Mouse (Mus musculus) MN1 (cell line): ENCODE measurements at regions not wholly inside any gene's neighbourhood (a gene's known extent, or its start where the extent isn't known, plus 50 kb on each side); places are given as distances from the start of the nearest gene placed in this dataset.

ENCODE experiments used
- DNase-seq: peaks from one replicate; pipeline ENCODE4 v3.0.0-alpha.2; 2016; ENCODE audit warnings: low spot score

GRCm38 (mm10) chr4:105970056-105970455 is 180.4 kb downstream of the Gm12728 start:
- DNase-seq = no peak

DNA sequence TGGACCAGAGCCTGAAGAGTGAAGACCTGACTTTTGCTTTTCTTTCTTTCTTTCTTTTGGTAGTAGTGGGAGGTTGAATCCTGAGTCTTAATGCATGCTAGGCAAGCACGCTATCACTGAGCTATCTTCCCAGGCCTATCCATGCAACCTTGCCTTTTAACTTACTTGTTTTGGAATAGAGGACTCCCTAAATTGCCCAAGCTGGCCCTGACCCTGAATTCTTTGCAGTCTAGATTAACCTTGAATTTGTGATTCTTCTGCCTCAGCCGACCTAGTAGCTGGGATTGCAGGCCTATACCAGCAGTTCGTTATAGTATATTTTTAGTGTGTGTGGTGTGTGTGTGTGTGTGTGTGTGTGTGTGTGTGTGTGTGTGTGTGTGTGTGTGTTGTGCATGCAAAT is 183.1 kb downstream of the Gm12728 start:
- DNase-seq = no peak

DNA sequence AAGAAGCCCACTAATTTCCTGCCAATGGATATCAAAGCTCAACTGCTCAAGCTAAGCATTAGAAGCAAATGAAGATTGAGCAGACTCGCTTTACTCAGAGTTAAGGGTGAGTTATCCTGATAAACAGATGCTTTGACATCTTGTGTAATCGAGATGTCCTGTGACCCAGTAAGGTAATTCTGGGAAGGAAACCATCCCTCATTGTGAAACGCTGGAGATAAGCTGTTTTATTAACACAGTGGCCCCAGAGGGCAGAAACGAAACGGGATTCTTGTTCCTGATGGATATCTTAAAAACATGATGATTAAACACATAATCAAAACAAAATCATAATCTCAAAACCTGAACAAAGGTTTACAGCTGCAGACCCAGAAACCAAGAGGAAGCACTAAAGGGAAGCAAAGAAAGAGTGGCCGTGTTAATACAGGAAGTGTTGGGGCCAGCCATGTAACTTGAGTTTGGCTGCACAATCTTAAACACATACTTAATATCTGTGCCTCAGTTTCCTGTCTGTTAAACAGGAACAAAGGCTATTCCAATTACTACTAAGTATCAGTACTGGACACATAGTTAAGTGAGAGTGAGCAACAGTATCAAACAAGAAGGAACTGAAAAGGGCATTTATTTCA is 184.2 kb downstream of the Gm12728 start:
- DNase-seq = no peak

- DNase-seq = no peak
Observed at GRCm38 (mm10) chr4:105974948-105975347, 185.3 kb downstream of the Gm12728 start.

DNA sequence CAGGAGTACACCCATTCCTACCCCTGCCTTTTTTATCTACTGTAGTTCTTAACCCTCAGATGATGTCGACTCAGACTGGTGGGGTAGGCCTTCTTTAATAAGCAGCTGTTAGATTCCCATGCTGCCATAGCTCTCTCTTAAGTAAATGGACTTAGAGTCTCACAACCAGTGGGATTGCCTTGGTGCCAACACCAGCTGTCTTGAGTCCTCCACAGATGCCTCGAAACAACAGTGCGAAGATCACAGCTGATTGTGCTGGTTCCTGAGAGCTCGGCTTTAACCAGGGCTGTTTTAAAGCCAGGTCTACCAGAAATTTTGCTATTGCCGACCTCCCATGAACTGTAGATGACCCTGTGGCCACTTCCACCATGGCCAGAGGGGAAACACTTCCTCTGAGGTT is 189.4 kb downstream of the Gm12728 start:
- no peak for DNase-seq

DNA sequence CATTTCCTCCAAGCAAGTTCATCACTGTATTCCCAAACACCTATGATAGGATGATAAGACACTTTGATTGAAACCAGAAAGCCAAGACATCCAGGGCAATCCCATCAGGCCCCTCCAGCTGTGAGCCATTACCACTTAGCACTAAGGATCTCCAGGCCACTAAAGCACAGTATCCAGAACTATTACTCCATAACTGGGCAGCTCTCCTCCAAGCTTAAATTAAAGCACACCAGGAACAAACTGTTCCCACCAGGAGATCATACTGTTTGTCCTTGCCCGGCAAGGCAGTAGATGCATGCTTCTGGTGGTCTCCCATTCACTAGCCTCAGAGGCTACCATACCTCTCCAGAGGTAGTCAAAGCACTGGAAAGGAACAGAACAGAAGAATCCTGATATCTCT is 193.3 kb downstream of the Gm12728 start:
- no peak for DNase-seq

GRCm38 (mm10) chr4:105987963-105988602 is 198.4 kb downstream of the Gm12728 start:
- no peak for DNase-seq

- no peak for DNase-seq
Observed at GRCm38 (mm10) chr4:105992581-105993127, 203.0 kb downstream of the Gm12728 start.

- no peak for DNase-seq
Observed at GRCm38 (mm10) chr4:105994390-105994798, 204.7 kb downstream of the Gm12728 start.

DNA sequence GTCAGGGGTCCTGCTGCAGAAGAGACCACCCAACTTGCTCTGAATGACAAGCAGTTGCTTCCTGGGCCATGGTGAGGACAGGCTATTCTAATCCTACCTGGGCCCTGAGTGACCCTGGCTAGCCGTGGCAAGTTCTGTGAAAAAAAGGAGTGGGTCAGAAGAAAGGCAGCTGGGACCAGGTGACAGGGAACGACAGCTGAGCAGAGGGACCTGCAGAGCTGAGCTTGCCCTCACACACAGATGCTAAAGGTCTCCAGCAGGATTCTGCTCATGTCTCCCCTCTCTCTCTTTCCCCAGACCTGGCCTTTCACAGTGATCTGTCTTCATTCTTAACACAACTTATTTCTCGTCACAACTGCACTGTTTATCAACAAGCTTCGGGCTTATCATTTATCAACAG is 206.4 kb downstream of the Gm12728 start:
- DNase-seq = no peak

DNA sequence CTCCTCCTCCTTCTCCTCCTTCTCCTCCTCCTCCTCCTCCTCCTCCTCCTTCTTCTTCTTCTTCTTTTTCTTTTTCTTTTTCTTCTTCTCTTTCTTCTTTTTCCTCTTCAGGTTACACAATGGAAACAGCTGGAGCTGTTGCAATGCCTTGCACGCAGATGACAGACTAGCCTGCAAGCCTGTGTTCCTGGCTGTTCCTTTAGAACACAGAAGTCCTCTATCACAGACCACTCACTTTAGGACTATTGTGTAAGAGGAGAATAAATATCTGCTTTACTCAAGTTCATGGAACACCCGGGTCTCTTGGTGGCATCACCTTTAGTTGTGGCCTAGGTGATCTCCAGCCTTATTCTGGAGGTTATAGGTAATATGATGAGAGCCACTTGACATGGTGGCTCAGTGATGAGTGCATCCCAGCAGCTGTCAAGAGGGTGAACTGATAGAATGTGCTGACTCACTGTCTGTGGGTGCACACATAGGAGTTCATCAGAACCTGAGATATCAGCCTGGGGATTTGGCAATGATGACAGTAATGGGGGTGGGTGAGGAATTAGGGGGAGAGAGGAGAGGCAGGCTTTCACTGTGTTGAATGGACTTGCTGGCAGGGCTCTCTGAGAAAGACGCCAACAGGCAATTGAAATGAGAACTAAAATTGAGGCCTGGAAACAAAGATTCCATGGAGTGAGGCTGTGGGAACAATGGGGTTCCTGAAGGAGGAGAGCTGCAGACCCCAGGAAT is 207.4 kb downstream of the Gm12728 start:
- DNase-seq = no peak

- no peak for DNase-seq
Observed at GRCm38 (mm10) chr4:106002516-106002915, 212.8 kb downstream of the Gm12728 start.

DNA sequence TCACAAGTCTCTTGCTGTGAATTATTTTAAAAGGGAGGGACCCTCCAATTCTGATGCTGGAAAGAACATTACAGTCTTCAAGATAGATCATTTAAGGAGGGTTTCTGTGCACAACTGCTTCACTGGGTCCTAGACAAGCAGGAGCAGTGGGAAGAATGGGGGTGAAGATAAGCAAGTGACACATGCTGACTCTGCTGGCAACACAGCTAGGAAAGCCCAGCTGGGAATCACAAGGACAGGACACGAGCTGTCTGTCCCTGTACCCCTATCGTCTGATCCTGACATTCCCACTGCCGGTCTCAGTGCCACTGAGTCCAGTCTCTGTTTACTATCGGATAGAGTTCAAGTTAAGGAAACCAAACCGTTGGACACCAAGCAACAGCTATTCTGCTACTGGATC is 216.3 kb downstream of the Gm12728 start:
- DNase-seq = no peak

- no peak for DNase-seq
Observed at GRCm38 (mm10) chr4:106007334-106008190, 217.9 kb downstream of the Gm12728 start.

DNA sequence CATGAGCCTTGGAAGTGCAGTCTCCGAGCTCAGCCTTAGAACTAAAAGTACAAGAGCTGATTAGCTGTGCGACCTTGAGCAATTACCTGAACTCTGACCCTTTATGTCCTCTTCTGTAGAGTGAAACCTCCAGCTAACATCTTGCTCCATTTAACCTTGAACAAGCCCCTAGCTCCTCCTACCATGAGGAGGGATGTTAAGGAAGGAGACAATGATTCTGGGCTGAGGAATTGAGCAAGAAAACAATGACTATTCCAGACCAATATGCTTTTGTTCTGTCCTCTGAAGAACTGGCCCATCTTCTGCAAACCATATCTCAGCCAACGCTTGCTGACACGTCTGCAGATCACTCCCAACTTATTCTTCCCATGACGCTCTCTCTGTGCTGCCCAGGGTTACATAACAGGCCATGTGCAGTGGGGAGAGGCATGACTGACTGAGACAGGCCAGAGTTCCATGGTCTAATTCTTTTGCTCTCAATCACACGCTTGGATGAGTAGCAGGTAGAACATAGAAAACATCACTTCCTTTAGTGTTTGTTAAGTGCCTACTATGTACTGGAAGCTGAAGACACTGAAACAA is 227.5 kb downstream of the Gm12728 start:
- DNase-seq = no peak

DNA sequence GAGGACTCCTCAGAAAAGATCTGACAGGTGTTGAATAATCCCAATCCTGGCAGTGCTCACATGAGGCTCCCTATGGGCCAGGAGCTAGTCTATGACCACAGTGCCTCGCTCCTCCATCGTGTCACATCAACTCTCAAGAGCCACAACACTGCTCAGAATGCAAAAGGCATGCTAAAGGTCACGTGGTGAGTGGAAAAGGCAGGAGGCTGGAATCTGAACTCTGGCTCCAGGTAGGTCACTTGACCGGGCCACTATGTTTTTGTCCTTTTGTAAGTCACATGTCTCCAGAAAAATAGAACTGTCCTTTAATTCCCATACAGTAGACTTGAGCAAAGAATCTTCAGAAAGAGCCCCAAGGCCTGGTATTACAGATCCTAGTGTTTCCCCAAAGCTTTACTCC is 229.3 kb downstream of the Gm12728 start:
- no peak for DNase-seq

GRCm38 (mm10) chr4:106020338-106020737 is 230.7 kb downstream of the Gm12728 start:
- DNase-seq = no peak

DNA sequence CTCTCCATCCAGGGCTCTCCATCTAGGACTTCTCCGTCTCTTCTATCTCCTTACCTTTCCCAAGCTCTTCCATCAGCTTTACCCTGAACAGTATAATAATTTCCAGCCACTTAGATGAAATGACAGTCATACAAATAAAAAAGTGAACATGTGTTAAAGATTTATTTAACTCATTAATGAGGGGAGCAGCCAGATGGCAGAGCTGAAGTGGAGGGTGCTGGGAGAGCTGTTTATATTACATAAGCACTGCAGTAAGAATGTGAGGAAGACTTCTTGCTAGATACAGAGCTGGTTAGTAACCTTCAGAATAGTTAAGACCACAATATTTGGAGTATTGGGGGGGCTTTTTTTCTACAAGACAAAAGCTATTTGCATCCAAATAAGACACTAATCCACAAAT is 234.9 kb downstream of the Gm12728 start:
- DNase-seq = no peak

- no peak for DNase-seq
Observed at GRCm38 (mm10) chr4:106025966-106026637, 236.4 kb downstream of the Gm12728 start.

DNA sequence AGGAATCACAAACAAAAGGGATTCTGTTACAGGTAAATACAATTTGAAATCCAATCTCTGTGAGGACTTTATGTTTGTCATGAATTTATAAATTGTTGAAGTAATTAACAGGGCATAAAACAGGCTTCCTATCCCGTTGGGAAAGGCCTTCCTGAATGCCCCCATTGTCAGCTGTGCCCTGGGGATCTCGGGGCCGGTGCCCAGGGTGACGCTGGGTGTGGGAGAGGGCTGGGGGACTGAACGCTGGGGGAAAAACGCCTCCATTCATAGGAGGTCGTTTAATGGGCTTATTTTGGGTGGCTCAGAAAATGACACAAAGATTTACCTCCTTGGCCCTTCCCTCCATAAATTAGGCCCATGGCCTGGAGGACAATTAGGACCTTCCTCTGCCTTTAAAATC is 250.7 kb downstream of the Gm12728 start:
- DNase-seq = no peak

GRCm38 (mm10) chr4:106042456-106042855 is 252.8 kb downstream of the Gm12728 start:
- DNase-seq = no peak
